Mouse (Mus musculus): ENCODE measurements at regions not wholly inside any gene's neighbourhood (a gene's known extent, or its start where the extent isn't known, plus 50 kb on each side); places are given as distances from the start of the nearest gene placed in this dataset.

- DNase-seq = peak in 1 of 2 experiments; percentile 28
Observed at GRCm38 (mm10) chr8:116283990-116284389, 220.8 kb upstream of the Dynlrb2 start.

DNA sequence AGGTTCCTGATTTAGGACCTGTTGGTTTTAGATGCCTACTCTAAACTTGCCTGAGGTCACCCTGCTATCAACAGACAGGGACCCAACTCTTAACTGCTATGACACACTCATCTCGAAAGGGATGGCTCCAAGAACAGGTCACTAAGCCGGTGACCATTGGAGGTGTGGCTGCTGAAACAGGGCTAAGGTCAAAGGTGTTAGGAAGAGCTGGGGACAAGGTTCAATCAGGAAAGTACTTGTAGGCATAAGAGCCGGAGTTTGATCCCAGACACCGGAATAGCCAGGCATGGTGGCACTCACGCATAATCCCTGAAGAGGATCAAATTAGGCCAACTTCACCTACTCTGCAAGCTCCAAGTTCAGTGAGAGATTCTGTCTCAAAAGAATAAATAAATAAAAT, 222.4 kb upstream of the Dynlrb2 start:
- DNase-seq = peak; percentile 27 to 40

- DNase-seq = peak; percentile 26 to 39
Observed at GRCm38 (mm10) chr8:116275014-116275413, 229.8 kb upstream of the Dynlrb2 start.

DNA sequence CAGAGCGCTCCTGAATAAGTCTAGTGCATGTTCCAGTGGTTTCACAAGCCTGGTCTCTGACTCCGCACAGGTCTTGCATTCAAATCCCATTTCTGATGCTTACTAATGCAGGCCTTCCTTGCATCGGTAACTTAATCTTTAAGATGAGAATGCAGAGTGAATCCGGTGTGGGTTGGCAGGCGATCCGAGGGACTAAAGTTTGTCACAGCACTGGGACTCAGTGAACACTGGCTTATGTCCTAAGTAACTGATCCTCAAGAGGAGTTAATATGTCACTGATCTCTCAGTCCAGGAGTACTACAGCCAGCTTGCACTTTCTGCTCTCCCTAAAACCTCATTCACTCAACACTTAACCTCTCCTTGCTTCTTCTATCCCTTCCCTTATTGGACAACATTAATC, 233.5 kb upstream of the Dynlrb2 start:
- peak; percentile 47 to 66 for DNase-seq

GRCm38 (mm10) chr8:116269393-116269792, 235.4 kb upstream of the Dynlrb2 start:
- no peak for DNase-seq

DNA sequence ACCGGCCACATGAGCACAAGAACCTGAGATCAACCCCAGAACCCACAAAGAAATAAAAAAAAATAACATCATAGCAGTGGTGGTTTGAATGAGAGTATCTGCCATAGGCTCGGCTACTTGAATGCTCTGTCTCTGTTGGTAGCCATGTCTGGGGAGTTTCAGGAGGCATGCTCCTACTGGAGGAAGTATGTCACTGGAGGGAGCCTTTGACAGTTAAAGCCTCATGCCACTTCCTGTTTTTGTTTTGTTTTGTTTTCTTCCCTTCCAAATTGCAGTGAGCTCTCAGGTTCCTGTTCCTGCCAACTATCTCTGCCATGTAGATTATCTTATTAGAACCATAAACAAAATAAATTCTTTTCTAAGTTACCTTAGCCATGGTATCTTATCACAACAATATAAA, 236.1 kb upstream of the Dynlrb2 start:
- no peak for DNase-seq

DNA sequence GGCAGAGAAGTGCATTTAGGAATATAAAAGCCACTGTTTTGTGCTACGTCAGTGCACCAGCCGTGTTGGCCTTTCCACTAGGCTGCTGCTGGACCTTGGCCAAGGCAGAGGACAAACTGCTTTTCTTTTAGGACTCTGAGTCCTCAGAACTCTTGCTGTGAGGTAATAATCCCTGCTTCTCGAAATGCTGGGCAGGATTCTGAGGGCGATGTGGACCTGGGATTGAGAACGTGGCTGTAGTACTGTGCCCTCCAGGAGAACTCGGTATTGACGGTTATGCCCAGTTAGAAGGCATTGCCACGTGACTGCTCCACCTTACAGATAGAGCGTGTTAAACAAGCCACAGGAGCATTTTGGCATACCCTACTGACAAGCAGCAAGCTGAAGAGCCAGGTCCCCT, 236.6 kb upstream of the Dynlrb2 start:
- DNase-seq = peak; percentile 70 to 84

DNA sequence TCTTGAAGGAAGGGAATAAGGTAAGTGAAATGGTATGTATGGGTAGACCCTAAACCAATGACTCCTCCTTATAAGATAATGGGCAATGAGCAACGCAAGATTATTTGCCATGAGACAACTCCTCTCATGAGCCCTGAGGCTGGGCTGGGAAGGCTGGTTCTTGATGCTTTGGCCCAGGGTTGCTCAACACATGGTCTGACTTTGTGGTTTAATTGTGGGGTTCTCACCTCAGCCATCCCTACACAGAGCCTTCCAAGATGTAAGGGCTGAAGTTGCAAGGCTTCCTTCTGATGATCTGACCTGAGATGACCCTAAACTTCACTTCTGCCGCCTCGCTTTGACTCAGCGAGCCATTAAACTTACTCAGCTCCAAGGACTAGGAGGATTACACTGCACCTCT, 237.8 kb upstream of the Dynlrb2 start:
- DNase-seq = no peak

GRCm38 (mm10) chr8:116265591-116265990, 239.2 kb upstream of the Dynlrb2 start:
- peak in 1 of 2 experiments; percentile 35 for DNase-seq

GRCm38 (mm10) chr8:116264078-116264477, 240.7 kb upstream of the Dynlrb2 start:
- DNase-seq = no peak

DNA sequence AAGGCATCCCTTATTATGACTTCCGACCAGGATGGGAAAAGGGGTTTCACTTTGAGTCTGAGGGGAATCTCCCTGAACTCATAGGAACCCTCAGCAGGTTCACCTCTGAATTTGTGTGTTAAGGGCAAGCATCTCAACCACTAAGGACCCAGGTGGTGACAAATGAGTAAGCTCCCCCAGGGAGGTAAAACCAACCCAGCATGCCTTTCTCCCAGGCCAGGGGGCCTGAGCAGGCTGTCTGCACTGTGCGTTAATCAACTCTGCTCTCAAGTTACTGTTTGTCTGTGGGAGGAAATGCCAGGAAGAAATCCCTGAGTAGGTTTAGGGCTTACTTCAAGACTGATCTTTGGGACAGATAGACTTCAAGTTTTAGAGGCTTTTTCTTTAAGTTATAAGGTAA, 243.5 kb upstream of the Dynlrb2 start:
- DNase-seq = no peak

GRCm38 (mm10) chr8:116255398-116255797, 249.4 kb upstream of the Dynlrb2 start:
- DNase-seq = no peak

GRCm38 (mm10) chr8:116252455-116253216, 252.1 kb upstream of the Dynlrb2 start:
- DNase-seq = peak; percentile 19 to 64

DNA sequence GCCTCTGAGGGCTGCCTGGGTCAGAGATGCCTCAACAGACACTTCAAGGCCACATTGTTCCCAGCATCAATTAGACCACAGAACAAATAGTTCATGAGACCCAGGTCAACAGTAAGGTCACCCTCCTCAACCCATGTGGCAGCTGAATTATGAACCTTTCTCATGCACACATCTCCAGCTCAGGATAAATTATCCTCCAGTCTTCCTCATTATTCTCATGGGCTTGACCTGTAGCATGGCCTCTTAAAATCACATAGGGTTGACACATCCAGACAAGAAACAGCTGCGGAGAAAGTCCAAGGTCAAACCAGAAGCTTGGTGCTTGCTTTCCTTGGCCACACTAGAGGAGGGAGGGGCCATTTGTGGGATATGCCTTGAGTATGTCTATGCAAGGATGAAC, 256.4 kb upstream of the Dynlrb2 start:
- DNase-seq = peak; percentile 29 to 63

- DNase-seq = no peak
Observed at GRCm38 (mm10) chr8:116243493-116243892, 261.3 kb upstream of the Dynlrb2 start.

DNA sequence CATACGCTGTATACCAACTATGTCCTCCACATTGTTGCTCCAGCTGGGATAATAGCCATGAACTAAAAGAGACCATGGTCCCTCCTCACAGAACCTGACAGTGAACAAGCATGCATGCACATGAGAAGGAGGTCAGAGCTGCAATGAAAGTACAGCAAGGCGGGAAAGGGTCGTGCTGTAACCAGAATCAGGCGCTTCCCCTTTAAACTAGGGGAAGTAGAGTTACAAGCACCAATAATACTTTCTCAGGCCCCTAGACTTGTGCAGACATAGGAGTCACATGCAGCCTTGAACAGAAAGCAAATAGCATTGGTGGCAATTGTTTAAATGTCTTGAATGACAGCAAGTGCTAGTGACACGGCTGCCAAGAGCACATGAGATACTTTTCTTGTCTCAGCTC, 261.8 kb upstream of the Dynlrb2 start:
- no peak for DNase-seq

DNA sequence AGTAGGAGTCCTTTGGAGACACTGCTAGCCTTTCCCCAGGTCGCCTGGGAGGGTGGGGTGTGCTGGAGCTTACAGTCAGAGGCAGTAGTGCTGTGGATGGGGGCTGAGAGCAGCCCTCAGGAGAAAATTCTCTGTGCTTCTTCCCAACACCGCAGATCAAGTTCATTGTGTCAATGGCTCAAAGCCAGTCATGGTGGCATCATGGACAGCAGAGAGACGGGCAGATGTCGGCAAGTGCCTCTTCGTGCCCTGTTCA, 262.9 kb upstream of the Dynlrb2 start:
- DNase-seq = no peak

DNA sequence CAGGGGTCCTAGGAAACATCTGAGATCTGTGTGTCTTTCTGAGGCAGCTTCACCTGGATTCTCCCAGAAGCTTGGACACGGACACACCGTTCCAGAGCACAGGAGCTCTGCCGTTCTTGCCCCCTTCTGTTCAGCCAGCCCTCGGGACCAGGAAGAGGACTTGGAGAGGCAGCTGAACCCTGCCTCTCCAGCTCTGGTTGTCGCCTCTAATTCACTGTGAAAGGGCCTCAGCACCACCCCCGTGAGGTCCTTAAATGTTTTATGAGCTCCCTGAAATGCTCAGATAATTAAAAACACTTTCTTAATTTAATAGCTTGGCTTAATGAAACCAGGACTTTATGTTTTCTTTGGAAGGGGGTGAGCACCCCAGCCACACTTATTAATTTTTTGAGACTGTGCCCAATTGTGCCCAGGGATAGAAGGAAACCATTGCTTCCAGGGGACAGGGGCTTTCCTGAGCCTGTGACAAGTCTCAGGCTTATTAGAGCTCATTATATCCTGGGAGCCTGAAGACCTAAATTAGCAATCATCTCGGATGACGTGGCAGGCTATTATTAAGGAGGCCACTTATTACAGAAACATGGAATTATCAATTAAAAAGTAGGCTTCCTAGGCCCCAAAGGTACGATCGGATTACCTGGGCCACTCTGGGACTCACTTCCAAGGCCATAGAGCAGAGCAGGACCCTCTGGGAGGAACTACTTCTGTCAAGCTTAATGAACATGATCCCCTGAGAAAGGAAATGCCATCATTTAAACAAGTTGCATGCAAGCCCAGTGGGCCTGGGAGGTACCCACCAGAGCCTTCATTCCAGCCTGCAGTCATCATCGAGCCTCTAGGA, 263.4 kb upstream of the Dynlrb2 start:
- DNase-seq = no peak

- DNase-seq = no peak
Observed at GRCm38 (mm10) chr8:116238670-116239069, 266.1 kb upstream of the Dynlrb2 start.

DNA sequence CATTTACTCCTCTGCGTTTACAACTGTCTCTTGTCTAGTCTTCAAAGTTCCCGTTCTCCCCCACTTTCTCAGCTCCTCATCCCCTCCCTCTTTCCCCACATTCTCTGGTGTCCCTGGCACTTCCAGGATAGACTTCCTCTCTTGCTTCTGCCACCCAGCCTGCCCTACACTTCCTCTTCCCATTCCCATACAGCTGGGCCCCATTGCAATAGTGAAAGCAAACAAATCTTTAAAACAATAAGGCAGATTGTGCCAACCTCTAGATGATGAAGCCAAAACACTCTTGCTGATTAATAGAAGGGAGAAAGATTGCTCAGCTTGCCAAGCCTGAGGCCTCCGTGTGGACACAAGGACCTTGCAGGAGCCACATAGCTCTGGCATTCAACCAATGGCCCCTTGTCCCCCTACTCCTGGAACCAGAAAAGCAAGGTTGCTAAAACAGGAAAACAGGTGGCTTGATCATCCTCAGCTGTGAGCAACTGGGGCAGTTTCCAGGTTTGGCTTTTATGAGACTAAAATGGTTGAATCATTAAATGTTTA, 267.1 kb upstream of the Dynlrb2 start:
- no peak for DNase-seq

DNA sequence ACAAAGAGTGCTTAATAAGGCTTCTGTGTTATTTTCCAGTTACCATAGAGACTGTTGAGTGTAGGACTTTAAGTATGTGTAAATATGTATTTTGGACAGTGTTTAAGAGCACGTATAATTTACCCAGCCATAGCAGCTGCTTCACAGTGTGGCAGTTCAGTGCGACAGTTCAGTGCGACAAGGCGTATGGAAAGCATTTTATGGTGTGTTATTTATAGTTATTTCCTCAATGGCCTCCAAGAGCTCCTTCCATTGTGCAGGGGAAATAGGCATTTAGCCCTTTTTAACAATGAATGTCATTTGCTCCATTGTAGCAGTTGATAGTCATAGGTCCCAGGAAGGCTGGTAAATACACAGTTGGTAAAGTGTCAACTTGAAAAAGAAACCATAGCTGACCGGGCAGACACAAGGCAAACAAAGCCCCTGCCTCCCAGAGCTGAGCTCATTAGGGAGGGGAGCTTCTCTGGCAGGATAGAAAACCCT, 275.1 kb upstream of the Dynlrb2 start:
- no peak for DNase-seq

DNA sequence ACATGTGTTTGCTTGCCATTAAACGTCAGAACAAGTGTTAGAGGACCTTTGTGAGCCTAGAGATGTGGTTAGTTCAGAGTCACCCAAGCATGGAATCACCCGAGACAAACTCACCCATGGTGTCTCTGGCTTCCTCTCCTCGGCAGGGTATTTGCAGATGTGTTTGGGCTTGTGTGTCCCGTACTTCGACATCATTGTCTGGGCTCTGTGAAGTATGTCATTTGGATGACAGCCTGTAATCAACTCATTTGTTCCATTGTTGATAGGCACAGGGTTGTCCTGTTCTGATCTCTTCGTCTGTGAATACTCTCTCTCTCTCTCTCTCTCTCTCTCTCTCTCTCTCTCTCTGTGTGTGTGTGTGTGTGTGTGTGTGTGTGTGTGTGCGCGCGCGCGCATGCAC, 277.8 kb upstream of the Dynlrb2 start:
- no peak for DNase-seq

DNA sequence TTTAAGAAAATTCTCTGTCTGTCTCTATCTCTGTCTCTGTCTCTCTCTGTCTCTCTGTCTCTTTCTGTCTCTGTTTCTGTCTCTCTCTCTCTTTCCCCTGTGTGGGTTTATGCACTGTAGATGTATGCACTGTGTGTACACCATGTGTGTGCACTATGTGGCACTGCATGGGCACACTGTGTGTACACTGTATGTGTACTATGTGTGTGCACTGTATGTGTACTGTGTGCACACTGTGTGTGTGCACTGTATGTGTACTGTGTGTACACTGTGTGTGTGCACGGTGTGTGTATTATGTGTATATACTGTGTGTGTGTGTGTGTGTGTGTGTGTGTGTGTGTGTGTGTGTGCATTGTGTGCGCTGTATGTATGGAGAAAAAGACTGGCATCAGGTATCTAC, 281.5 kb upstream of the Dynlrb2 start:
- no peak for DNase-seq

DNA sequence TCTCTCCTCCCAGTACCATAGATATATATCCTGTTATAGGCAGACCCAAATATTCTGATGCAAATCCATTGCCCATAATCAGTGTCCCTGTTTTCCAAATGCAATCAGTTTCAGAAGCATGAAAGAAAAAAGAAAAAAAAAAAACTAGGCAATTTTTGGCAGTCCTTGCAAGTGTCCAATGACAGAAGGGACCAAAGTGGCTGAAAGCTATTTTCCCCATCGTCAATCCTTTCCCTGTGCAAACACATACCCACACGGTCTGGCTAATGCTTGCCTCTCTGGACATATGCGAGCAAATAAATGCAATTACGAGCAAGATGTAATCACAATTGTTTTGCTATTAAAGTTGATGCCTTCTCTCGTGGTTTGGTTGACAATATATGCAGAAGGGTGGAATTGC, 288.9 kb upstream of the Dynlrb2 start:
- no peak for DNase-seq
